Mouse (Mus musculus): ENCODE measurements around the gene Lamb3. TPM values are rescaled to one million over a fixed set of nuclear protein-coding genes. Genes with fewer than 3 reads are reported as not detected.

The Lamb3 gene
- polyA plus RNA-seq, 1 experiment from 2014 or later: 0.85 TPM

- Histone ChIP-seq H3K27ac (ENCODE audit: low read depth, low read length) (no peak overlapping the region), H3K27me3 (replicated peaks; ENCODE audit: control insufficient read depth, insufficient read depth, low read length) (no peaks in the 10 kb centered on the region), H3K9me3 (replicated peaks; ENCODE audit: control insufficient read depth, low read length) (no peaks in the 10 kb centered on the region), H3K9ac (ENCODE audit: low read length) (no peak overlapping the region), H3K4me1 (ENCODE audit: control insufficient read depth, insufficient read depth, low read length) (no peaks in the 10 kb centered on the region), H3K36me3 (ENCODE audit: control insufficient read depth, insufficient read depth, low read length) (no peaks in the 10 kb centered on the region), H3K4me2 (ENCODE audit: low read length) (no peak overlapping the region), H3K4me3 (ENCODE audit: low read depth, low read length) (no peak overlapping the region)
- DNase-seq (ENCODE audit: low spot score): no peak
- ATAC-seq: no peak
Measured at GRCm38 (mm10) chr1:193290686-193291085, 83.2 kb downstream of the Lamb3 start.

DNA sequence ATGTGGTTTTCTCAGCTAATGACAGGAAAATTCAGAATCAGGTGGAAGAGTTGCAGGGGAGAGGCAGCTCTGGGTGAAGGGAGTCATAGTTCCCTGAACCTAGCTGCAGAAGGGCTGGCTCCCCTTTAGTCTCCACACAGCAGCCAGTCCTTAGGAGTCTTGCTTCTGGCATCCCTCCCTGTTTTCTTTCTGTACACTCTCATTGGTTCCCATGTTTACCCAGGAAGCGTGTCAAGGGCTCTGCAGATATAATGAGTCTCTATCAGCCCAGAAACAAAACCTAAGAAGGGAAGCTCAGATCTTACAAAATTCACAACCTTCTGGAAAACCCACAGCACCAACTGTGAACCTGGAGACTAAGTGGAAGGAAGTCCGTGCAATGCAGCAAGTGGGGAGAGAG lies 85.5 kb downstream of the Lamb3 start:
- DNase-seq (ENCODE audit: low spot score) (no peak), ATAC-seq (no peak)
- no peak overlapping the region for H3K27ac ChIP-seq (ENCODE audit: low read depth, low read length)
- H3K4me3 ChIP-seq (ENCODE audit: low read depth, low read length): no peak overlapping the region
- no peaks in the 10 kb centered on the region for H3K36me3 ChIP-seq (ENCODE audit: control insufficient read depth, insufficient read depth, low read length)
- H3K4me1 ChIP-seq (ENCODE audit: control insufficient read depth, insufficient read depth, low read length): no peaks in the 10 kb centered on the region
- no peaks in the 10 kb centered on the region for H3K27me3 ChIP-seq (replicated peaks; ENCODE audit: control insufficient read depth, insufficient read depth, low read length)
- no peak overlapping the region for H3K4me2 ChIP-seq (ENCODE audit: low read length)
- 69% methylated on average over 2 of the region's 2 CpGs for WGBS
- H3K9ac ChIP-seq (ENCODE audit: low read length): no peak overlapping the region
- no peaks in the 10 kb centered on the region for H3K9me3 ChIP-seq (replicated peaks; ENCODE audit: control insufficient read depth, low read length)

DNA sequence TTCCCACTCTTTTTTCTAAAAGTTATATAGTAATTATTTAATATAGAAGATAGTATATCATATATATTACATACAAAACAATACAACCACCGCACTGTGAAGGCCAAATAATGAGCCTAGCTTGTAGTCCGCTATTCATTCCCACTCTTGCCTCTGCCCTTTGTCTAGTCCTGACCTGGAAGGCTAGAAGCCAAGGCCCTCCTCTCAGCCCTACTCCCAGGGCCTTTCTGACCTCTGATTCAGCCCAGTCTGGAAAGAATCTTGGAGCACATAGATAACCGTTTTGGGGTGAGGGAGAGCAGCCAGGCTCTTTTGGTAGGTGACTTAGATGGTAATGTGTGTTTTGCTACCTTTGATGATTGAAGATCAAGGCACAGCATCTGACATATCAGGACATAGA lies 86.4 kb downstream of the Lamb3 start:
- Histone ChIP-seq H3K36me3 (ENCODE audit: control insufficient read depth, insufficient read depth, low read length) (no peaks in the 10 kb centered on the region), H3K9ac (ENCODE audit: low read length) (no peak overlapping the region), H3K27ac (ENCODE audit: low read depth, low read length) (no peak overlapping the region), H3K27me3 (replicated peaks; ENCODE audit: control insufficient read depth, insufficient read depth, low read length) (no peaks in the 10 kb centered on the region), H3K4me3 (ENCODE audit: low read depth, low read length) (no peak overlapping the region), H3K4me1 (ENCODE audit: control insufficient read depth, insufficient read depth, low read length) (no peaks in the 10 kb centered on the region), H3K9me3 (replicated peaks; ENCODE audit: control insufficient read depth, low read length) (no peaks in the 10 kb centered on the region), H3K4me2 (ENCODE audit: low read length) (no peak overlapping the region)
- no peak for DNase-seq (ENCODE audit: low spot score)
- WGBS: 83% methylated on average over 3 of the region's 3 CpGs
- ATAC-seq: no peak

DNA sequence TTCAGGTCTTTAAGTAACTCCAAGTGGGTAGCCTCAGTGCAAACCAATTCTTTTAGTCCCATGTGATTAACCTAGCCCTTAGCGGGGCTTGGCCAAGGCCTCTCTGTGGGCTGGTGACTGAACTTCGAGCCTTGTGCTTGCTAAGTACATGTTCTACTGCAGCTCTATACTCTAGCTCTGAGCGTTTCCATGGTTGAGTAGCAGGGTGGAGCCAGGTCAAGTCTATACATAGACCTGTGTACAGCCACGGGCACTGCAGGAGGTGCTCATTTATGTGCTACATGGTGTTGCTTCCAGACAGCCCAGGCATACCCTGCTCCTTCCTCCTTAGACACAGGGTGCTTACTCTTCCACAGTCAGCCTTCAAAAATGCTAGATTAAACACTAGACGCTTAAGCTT lies 88.4 kb downstream of the Lamb3 start:
- no peak overlapping the region for H3K4me2 ChIP-seq (ENCODE audit: low read length)
- DNase-seq (ENCODE audit: low spot score) (no peak), ATAC-seq (no peak)
- H3K4me3 ChIP-seq (ENCODE audit: low read depth, low read length): no peak overlapping the region
- H3K9ac ChIP-seq (ENCODE audit: low read length): no peak overlapping the region
- no peaks in the 10 kb centered on the region for H3K4me1 ChIP-seq (ENCODE audit: control insufficient read depth, insufficient read depth, low read length)
- no peaks in the 10 kb centered on the region for H3K36me3 ChIP-seq (ENCODE audit: control insufficient read depth, insufficient read depth, low read length)
- no peak overlapping the region for H3K27ac ChIP-seq (ENCODE audit: low read depth, low read length)
- no peaks in the 10 kb centered on the region for H3K27me3 ChIP-seq (replicated peaks; ENCODE audit: control insufficient read depth, insufficient read depth, low read length)
- WGBS: 88% methylated on average over 5 of the region's 5 CpGs
- H3K9me3 ChIP-seq (replicated peaks; ENCODE audit: control insufficient read depth, low read length): no peaks in the 10 kb centered on the region

DNA sequence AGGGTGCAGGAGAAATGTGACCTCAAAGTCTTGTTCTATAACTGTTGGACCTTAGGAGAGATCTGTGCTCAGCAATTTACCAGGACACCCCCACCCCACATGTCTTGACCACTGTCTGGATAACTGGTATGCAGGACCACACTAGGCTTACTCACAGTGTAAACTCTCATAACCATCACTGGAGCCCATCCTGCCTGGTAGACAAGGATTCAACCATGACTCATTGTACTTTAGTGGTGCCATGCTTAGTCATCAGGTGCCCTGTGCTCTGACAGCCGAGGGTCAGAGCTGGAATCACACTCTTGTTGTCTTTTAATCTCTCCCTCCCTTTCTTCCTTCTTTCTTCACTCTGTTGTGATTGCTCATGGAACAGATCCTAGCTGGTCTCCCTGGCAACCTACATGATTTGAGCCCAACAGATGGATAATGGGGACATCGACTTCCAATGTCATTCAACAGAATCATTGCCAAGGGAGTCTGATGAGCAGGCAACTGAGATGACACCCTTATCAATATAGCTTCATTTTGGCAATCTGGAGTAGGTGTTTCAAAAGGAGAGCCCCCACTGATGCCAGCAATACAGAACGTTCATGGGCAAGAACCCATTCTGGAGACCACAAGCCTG lies 90.8 kb downstream of the Lamb3 start:
- Histone ChIP-seq H3K9ac (ENCODE audit: low read length) (no peak overlapping the region), H3K27me3 (replicated peaks; ENCODE audit: control insufficient read depth, insufficient read depth, low read length) (no peaks in the 10 kb centered on the region), H3K36me3 (ENCODE audit: control insufficient read depth, insufficient read depth, low read length) (no peaks in the 10 kb centered on the region), H3K9me3 (replicated peaks; ENCODE audit: control insufficient read depth, low read length) (no peaks in the 10 kb centered on the region), H3K4me2 (ENCODE audit: low read length) (no peak overlapping the region), H3K27ac (ENCODE audit: low read depth, low read length) (no peak overlapping the region), H3K4me3 (ENCODE audit: low read depth, low read length) (no peak overlapping the region), H3K4me1 (ENCODE audit: control insufficient read depth, insufficient read depth, low read length) (no peaks in the 10 kb centered on the region)
- ATAC-seq (no peak), DNase-seq (ENCODE audit: low spot score) (no peak)
- WGBS: 77% methylated on average over 3 of the region's 3 CpGs

GRCm38 (mm10) chr1:193299995-193300394 lies 92.5 kb downstream of the Lamb3 start:
- Histone ChIP-seq H3K4me3 (ENCODE audit: low read depth, low read length) (no peak overlapping the region), H3K9me3 (replicated peaks; ENCODE audit: control insufficient read depth, low read length) (no peaks in the 10 kb centered on the region), H3K27ac (ENCODE audit: low read depth, low read length) (no peak overlapping the region), H3K36me3 (ENCODE audit: control insufficient read depth, insufficient read depth, low read length) (no peaks in the 10 kb centered on the region), H3K27me3 (replicated peaks; ENCODE audit: control insufficient read depth, insufficient read depth, low read length) (no peaks in the 10 kb centered on the region), H3K9ac (ENCODE audit: low read length) (no peak overlapping the region), H3K4me2 (ENCODE audit: low read length) (no peak overlapping the region), H3K4me1 (ENCODE audit: control insufficient read depth, insufficient read depth, low read length) (no peaks in the 10 kb centered on the region)
- DNase-seq (ENCODE audit: low spot score): no peak
- ATAC-seq: no peak
- WGBS: 29% methylated on average over 1 of the region's 1 CpGs

- H3K4me3 ChIP-seq (ENCODE audit: low read depth, low read length): no peak overlapping the region
- H3K36me3 ChIP-seq (ENCODE audit: control insufficient read depth, insufficient read depth, low read length): no peaks in the 10 kb centered on the region
- no peaks in the 10 kb centered on the region for H3K9me3 ChIP-seq (replicated peaks; ENCODE audit: control insufficient read depth, low read length)
- ATAC-seq (no peak), DNase-seq (ENCODE audit: low spot score) (no peak)
- 76% methylated on average over 6 of the region's 6 CpGs for WGBS
- no peak overlapping the region for H3K27ac ChIP-seq (ENCODE audit: low read depth, low read length)
- H3K9ac ChIP-seq (ENCODE audit: low read length): no peak overlapping the region
- no peak overlapping the region for H3K4me2 ChIP-seq (ENCODE audit: low read length)
- no peaks in the 10 kb centered on the region for H3K27me3 ChIP-seq (replicated peaks; ENCODE audit: control insufficient read depth, insufficient read depth, low read length)
- no peaks in the 10 kb centered on the region for H3K4me1 ChIP-seq (ENCODE audit: control insufficient read depth, insufficient read depth, low read length)
Measured at GRCm38 (mm10) chr1:193301216-193302092, 94.0 kb downstream of the Lamb3 start.

GRCm38 (mm10) chr1:193302093-193302405 lies 94.5 kb downstream of the Lamb3 start:
- no peaks in the 10 kb centered on the region for H3K36me3 ChIP-seq (ENCODE audit: control insufficient read depth, insufficient read depth, low read length)
- H3K27me3 ChIP-seq (replicated peaks; ENCODE audit: control insufficient read depth, insufficient read depth, low read length): no peaks in the 10 kb centered on the region
- H3K9me3 ChIP-seq (replicated peaks; ENCODE audit: control insufficient read depth, low read length): no peaks in the 10 kb centered on the region
- H3K4me1 ChIP-seq (ENCODE audit: control insufficient read depth, insufficient read depth, low read length): no peaks in the 10 kb centered on the region
- ATAC-seq: no peak
- H3K27ac ChIP-seq (ENCODE audit: low read depth, low read length): no peak overlapping the region
- H3K9ac ChIP-seq (ENCODE audit: low read length): no peak overlapping the region
- no peak overlapping the region for H3K4me2 ChIP-seq (ENCODE audit: low read length)
- no peak overlapping the region for H3K4me3 ChIP-seq (ENCODE audit: low read depth, low read length)
- WGBS: 74% methylated on average over 8 of the region's 8 CpGs
- DNase-seq (ENCODE audit: low spot score): no peak

- 77% methylated on average over 2 of the region's 2 CpGs for WGBS
- Histone ChIP-seq H3K27me3 (replicated peaks; ENCODE audit: control insufficient read depth, insufficient read depth, low read length) (no peaks in the 10 kb centered on the region), H3K9me3 (replicated peaks; ENCODE audit: control insufficient read depth, low read length) (no peaks in the 10 kb centered on the region), H3K36me3 (ENCODE audit: control insufficient read depth, insufficient read depth, low read length) (no peaks in the 10 kb centered on the region), H3K27ac (ENCODE audit: low read depth, low read length) (no peak overlapping the region), H3K4me3 (ENCODE audit: low read depth, low read length) (no peak overlapping the region), H3K4me2 (ENCODE audit: low read length) (no peak overlapping the region), H3K9ac (ENCODE audit: low read length) (no peak overlapping the region), H3K4me1 (ENCODE audit: control insufficient read depth, insufficient read depth, low read length) (no peaks in the 10 kb centered on the region)
- DNase-seq (ENCODE audit: low spot score): no peak
- no peak for ATAC-seq
Measured at GRCm38 (mm10) chr1:193303096-193303495, 95.6 kb downstream of the Lamb3 start.

Measured in forebrain, embryonic 14.5 days (tissue).